Mouse (Mus musculus): ENCODE data around the gene Wdr17. TPM values are rescaled to one million over a fixed set of nuclear protein-coding genes. Genes with fewer than 3 reads are reported as not detected.

Wdr17 gene
- polyA plus RNA-seq, 1 experiment from 2014 or later = 1.4 TPM

GRCm38 (mm10) chr8:54594634-54595033, 292.4 kb downstream of the Wdr17 start:
- H3K4me3 ChIP-seq = no peak overlapping the region
- no peak overlapping the region for H3K9ac ChIP-seq
- no peak overlapping the region for H3K4me2 ChIP-seq (replicated peaks)
- 84% methylated on average over 5 of the region's 5 CpGs for WGBS
- no peaks in the 10 kb centered on the region for H3K27me3 ChIP-seq
- H3K36me3 ChIP-seq = no peaks in the 10 kb centered on the region
- ATAC-seq (ENCODE audit: insufficient number of reproducible peaks, insufficient read depth, low FRiP score, low TSS enrichment) = no peak
- H3K4me1 ChIP-seq = no peaks in the 10 kb centered on the region
- no peaks in the 10 kb centered on the region for H3K9me3 ChIP-seq
- no peak overlapping the region for H3K27ac ChIP-seq

- Histone ChIP-seq H3K9ac (no peak overlapping the region), H3K27me3 (0 out of 2 replicates have a peak, but pooled peaks cover 4% of the 10 kb centered on the region), H3K4me3 (no peak overlapping the region), H3K4me2 (replicated peaks) (no peak overlapping the region), H3K9me3 (no peaks in the 10 kb centered on the region), H3K36me3 (no peaks in the 10 kb centered on the region), H3K4me1 (no peaks in the 10 kb centered on the region), H3K27ac (no peak overlapping the region)
- ATAC-seq (ENCODE audit: insufficient number of reproducible peaks, insufficient read depth, low FRiP score, low TSS enrichment) = no peak
- WGBS = 57% methylated on average over 1 of the region's 1 CpGs
Measured at GRCm38 (mm10) chr8:54582886-54583285, 304.1 kb downstream of the Wdr17 start.

GRCm38 (mm10) chr8:54581436-54581835, 305.5 kb downstream of the Wdr17 start:
- no peak for ATAC-seq (ENCODE audit: insufficient number of reproducible peaks, insufficient read depth, low FRiP score, low TSS enrichment)
- H3K27ac ChIP-seq = no peak overlapping the region
- 0 out of 2 replicates have a peak, but pooled peaks cover 4% of the 10 kb centered on the region for H3K27me3 ChIP-seq
- H3K36me3 ChIP-seq = no peaks in the 10 kb centered on the region
- WGBS = 78% methylated on average over 3 of the region's 3 CpGs
- no peaks in the 10 kb centered on the region for H3K4me1 ChIP-seq
- no peaks in the 10 kb centered on the region for H3K9me3 ChIP-seq
- H3K4me2 ChIP-seq (replicated peaks) = no peak overlapping the region
- H3K9ac ChIP-seq = no peak overlapping the region
- no peak overlapping the region for H3K4me3 ChIP-seq

Other genes starting within 250 kb of the Wdr17 start
- 17.1 and 17.9 TPM in 2 replicates for gene Gpm6a, start 67.7 kb upstream of the Wdr17 start, polyA plus RNA-seq (2016; fragmentation: Nextera tagmentation; extraction: Ambion mirVana)